8 mouse cellular contexts compared by ENCODE assay signal in genomic region chr13:49326246-49327206, GRCm38 (mm10). TPM values are rescaled to one million over a fixed set of nuclear protein-coding genes. Genes with fewer than 3 reads are reported as not detected.
DNase-seq lines count a peak whose midpoint lies in the region; ATAC-seq lines count a peak whose summit lies in the region.

No protein-coding gene starts in this region.

- no peak for ATAC-seq in heart, embryonic 11.5 days (replicated peaks; ENCODE audit: insufficient number of reproducible peaks, low FRiP score, low TSS enrichment)
- ATAC-seq in midbrain, embryonic 16.5 days, result peak; percentile 62; the same call in 1 of the 2 replicates

- no peak overlapping the region for H3K4me2 ChIP-seq in heart, embryonic 11.5 days
- H3K4me2 ChIP-seq in midbrain, embryonic 16.5 days (ENCODE audit: low read length), result no peak overlapping the region

- peak; percentile 51 to 79 for DNase-seq in heart, adult 18-20 months
- peak; percentile 77 for DNase-seq in CD4-positive helper T cell, adult 2 months (ENCODE audit: low read depth, low spot score)
- DNase-seq in forelimb bud, embryonic 11.5 days (ENCODE audit: low read depth, low spot score), result peak; percentile 63
- DNase-seq in kidney, postnatal 4 days, result peak; percentile 66 to 70
- peak; percentile 67 for DNase-seq in thymus, postnatal 25 days

- no peaks in the 10 kb centered on the region for H3K9me3 ChIP-seq in heart, embryonic 11.5 days (replicated peaks; ENCODE audit: control insufficient read depth, low read length)
- H3K9me3 ChIP-seq in midbrain, embryonic 16.5 days (replicated peaks; ENCODE audit: control insufficient read depth, low read length, poor library complexity, severe bottlenecking), result no peaks in the 10 kb centered on the region

- H3K27ac ChIP-seq in heart, embryonic 11.5 days (ENCODE audit: low read depth, low read length), result no peak overlapping the region
- 0 out of 2 replicates have a peak overlapping the region, but pooled peaks have one; percentile 7 for H3K27ac ChIP-seq in brown adipose tissue, adult 24 weeks (replicated peaks; ENCODE audit: low read depth, low read length)
- H3K27ac ChIP-seq in midbrain, embryonic 16.5 days (ENCODE audit: low read length), result no peak overlapping the region

- no peak overlapping the region for H3K9ac ChIP-seq in heart, embryonic 11.5 days (ENCODE audit: low read depth, low read length)
- no peak overlapping the region for H3K9ac ChIP-seq in midbrain, embryonic 16.5 days (ENCODE audit: low read depth, low read length)

- H3K4me3 ChIP-seq in heart, embryonic 11.5 days (ENCODE audit: low read depth, low read length), result no peak overlapping the region
- H3K4me3 ChIP-seq in brown adipose tissue, adult 24 weeks (ENCODE audit: insufficient read depth, low read depth, low read length), result no peak overlapping the region
- no peak overlapping the region for H3K4me3 ChIP-seq in midbrain, embryonic 16.5 days (ENCODE audit: low read depth, low read length)

- H3K36me3 ChIP-seq in heart, embryonic 11.5 days (ENCODE audit: control insufficient read depth, insufficient read depth, low read length), result no peaks in the 10 kb centered on the region
- H3K36me3 ChIP-seq in midbrain, embryonic 16.5 days (ENCODE audit: control insufficient read depth, insufficient read depth, low read length), result no peaks in the 10 kb centered on the region

- no peaks in the 10 kb centered on the region for H3K4me1 ChIP-seq in heart, embryonic 11.5 days (ENCODE audit: control insufficient read depth, insufficient read depth, low read length)
- no peaks in the 10 kb centered on the region for H3K4me1 ChIP-seq in brown adipose tissue, adult 24 weeks (ENCODE audit: control insufficient read depth, insufficient read depth, insufficient read length, low read length)
- no peaks in the 10 kb centered on the region for H3K4me1 ChIP-seq in midbrain, embryonic 16.5 days (ENCODE audit: control insufficient read depth, insufficient read depth, low read length)

- WGBS in heart, embryonic 11.5 days (ENCODE audit: insufficient replicate concordance), result 54% methylated on average over 6 of the region's 6 CpGs
- 60% methylated on average over 6 of the region's 6 CpGs for WGBS in midbrain, embryonic 16.5 days

- H3K27me3 ChIP-seq in heart, embryonic 11.5 days (ENCODE audit: control insufficient read depth, insufficient read depth, low read length), result no peaks in the 10 kb centered on the region
- H3K27me3 ChIP-seq in midbrain, embryonic 16.5 days (ENCODE audit: control insufficient read depth, insufficient read depth, low read depth, low read length), result peaks cover 16% of the 10 kb centered on the region; the same call in 1 of the 2 replicates

RNA-seq across cellular contexts. Expression of gene Fgd3, which starts 6.4 kb away (rescaled TPM):
- 1 to 10 TPM; 1.2 to 2.4 TPM for total RNA-seq in heart, adult 18-20 months (2021)
- 0.10 and 0.64 TPM in 2 replicates for polyA plus RNA-seq in heart, embryonic 11.5 days (2014; fragmentation: Nextera tagmentation; extraction: Ambion mirVana)
- 0.59 and 1.1 TPM in 2 replicates for polyA plus RNA-seq in brown adipose tissue, adult 24 weeks (2012; ENCODE audit: insufficient read depth, insufficient read length, missing spikeins)
- 2.7 and 3.2 TPM in 2 replicates for polyA plus RNA-seq in midbrain, embryonic 16.5 days (2015; fragmentation: Nextera tagmentation; extraction: Ambion mirVana)

RNA-seq across cellular contexts. Expression of gene Bicd2, which starts 14.9 kb away (rescaled TPM):
- total RNA-seq in heart, adult 18-20 months (2021), result 10 to 100 TPM; 67.3 to 73.9 TPM
- polyA plus RNA-seq in heart, embryonic 11.5 days (2014; fragmentation: Nextera tagmentation; extraction: Ambion mirVana), result 34.0 and 42.8 TPM in 2 replicates
- 34.0 and 37.1 TPM in 2 replicates for polyA plus RNA-seq in brown adipose tissue, adult 24 weeks (2012; ENCODE audit: insufficient read depth, insufficient read length, missing spikeins)
- polyA plus RNA-seq in midbrain, embryonic 16.5 days (2015; fragmentation: Nextera tagmentation; extraction: Ambion mirVana), result 26.2 and 28.3 TPM in 2 replicates
